Mouse (Mus musculus) kidney, postnatal 10 days (tissue): ENCODE measurements around the gene Nos2.
"Not testable (repeated sequence)": the region's sequence is repeated elsewhere in the genome, so short reads cannot be mapped to it uniquely, and the experiment has no call there.

Experiments
- DNase-seq: peaks from one replicate; pipeline ENCODE4 v3.0.0; 2021; ENCODE audit warnings: mixed read lengths

Gene Nos2

DNA sequence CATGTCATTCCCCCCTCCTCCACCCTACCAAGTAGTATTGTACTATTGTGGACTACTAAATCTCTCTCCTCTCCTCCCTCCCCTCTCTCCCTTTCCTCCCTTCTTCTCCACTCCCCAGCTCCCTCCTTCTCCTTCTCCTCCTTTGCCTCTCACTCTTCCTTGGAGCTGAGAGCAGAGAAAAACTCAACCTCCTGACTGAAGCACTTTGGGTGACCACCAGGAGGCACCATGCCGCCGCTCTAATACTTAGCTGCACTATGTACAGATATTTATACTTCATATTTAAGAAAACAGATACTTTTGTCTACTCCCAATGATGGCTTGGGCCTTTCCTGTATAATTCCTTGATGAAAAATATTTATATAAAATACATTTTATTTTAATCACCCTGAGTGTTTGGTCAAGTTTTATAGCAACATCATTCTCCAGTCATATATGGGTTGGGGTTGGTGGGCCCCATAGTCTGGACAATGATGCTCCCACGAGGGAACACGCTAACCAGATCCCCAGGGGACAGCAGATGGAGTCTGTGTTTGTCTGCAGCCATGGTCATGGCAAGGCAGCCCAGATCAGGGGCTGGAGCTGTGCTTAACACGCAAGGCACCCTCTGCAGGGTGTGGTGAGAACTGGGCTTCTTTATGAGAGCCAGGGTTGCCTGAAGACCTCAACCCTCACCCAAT is 39.4 kb downstream of the Nos2 start:
- DNase-seq = peak; percentile 69

DNA sequence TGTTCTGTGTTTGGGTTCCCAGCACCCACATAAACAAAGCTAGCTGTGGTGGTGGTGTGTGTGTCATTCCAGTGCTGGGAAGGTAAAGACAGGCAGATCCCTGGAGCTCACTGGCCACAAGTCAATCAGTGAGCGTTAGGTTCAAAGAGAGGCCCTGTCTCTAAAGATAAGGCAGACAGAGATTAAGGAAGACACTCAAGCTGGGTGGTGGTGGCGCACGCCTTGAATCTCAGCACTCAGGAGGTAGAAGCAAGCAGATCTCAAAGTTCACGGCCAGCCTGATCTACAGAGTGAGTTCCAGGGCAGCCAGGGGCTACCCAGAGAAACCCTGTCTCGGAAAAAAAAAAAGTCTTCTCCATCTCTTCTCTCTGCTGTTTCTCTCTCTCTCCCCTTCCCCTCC is 40.6 kb downstream of the Nos2 start:
- no peak for DNase-seq

DNA sequence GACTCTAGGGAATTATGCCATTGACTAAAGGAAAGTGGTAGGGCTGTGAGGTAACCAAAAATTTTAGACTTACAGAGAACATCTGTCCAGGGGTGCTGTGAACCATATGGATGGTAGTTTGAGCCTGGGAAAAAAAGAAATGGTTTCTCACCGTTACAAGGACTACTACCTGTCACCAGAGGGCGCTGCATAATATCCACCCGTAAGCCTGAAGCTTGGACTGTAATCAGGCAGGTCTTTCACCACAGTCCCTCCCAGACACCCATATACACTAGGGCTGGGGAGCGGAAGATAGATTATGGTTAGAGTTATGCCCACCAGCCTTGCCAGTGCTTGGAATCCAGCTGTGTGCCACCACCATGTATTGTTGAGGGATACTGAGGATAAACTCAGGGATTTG is 46.8 kb downstream of the Nos2 start:
- peak; percentile 77 for DNase-seq

DNA sequence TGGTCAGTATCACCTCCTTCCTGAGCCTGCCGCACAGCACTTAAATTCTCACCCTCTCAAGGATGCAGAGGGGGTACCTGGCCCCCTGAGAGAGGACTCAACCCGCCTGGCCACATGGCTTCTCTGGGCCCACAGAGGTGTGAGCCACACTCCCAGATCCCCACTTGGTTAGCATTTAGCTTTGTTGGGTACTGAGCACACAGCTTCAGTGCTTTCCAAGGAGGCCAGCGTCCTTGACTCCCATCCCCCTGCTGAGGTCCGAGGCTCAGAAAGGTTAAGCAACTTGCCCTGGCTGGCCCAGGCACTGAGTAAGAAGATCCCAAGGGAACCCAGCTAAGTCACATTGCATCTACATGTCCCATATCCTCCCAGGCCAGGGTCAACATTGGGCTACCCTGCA is 47.5 kb downstream of the Nos2 start:
- no peak for DNase-seq

DNA sequence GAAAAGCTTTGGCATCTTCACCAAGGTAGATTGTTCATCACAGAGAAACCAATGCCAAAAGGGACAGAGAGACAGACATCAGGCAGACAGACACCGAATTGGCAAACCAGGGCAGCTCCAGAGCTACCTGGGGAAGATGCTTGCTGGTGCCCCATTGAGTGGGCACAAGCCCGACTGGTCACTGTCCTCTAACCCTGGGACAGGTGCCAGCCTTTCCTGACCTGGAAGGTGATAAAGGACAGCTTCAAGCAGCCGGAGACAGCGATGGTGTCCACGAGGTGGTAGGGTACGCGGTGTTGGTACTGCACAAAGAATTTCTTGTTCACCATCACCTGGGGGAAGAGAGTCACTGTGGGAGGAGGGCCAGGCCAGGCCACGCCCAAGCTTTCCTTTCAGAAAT is 50.5 kb downstream of the Nos2 start:
- DNase-seq = no peak

DNA sequence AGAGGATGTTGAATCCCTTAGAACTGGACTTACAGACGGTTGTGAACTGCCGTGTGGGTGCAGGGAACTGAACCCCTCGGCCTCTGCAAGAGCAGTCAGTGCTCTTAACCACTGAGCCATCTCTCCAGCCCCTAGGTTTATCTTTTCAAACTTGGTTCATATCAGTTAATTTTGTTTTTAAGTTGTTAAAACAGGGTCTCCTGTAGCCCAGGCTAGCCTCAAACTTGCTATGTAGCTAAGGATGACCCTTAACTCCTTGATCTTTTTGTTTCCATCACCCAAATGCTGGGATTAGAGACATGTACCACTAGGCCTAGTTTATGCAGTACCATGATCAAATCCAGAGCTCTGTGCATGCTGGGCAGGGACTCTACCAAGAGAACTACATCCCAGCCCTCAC is 51.2 kb downstream of the Nos2 start:
- DNase-seq = no peak

DNA sequence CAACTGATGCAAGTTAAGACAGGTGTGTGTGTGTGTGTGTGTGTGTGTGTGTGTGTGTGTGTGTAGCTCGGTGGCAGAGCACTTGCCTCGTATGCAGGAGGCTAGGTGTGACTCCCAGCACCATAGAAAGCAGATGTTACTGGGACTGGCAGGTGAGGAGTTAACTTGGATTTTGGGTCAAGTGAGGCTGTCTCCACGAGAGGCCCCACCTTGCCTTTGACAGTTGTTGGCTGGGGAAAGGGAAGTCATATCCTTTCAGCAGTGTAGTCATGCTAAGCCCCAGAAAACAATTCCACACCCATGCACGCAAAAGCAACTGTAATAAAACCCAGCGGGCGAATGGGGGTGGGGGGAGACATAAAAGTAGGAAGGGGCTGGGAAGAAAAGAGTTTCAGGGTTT is 51.7 kb downstream of the Nos2 start:
- DNase-seq = no peak

DNA sequence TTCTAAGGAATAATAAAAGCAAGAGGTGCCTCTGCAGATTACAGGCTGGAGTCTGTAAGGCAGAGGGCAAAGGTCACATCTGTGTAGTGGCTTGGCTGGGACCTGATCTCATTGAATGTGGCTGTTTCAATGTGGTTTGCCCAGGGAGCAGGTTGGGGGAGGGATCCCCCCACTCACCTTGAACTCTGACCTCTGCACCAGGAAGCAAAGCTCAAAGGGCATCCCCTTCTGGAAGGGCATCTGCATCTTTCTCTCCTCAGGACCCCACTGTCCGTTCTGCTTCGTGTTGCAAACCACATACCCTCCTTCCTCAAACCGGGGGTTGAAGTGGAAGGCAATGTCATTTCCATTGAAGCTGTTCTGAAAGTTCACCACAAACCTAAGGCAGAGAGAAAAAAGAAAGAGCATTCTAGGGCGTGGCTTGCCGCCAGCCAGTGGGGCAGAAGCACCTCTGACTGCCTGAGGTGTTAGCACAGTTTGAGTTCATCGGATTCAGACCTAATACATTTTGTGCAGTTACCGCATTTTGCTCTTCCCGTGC is 52.3 kb downstream of the Nos2 start:
- no peak for DNase-seq

DNA sequence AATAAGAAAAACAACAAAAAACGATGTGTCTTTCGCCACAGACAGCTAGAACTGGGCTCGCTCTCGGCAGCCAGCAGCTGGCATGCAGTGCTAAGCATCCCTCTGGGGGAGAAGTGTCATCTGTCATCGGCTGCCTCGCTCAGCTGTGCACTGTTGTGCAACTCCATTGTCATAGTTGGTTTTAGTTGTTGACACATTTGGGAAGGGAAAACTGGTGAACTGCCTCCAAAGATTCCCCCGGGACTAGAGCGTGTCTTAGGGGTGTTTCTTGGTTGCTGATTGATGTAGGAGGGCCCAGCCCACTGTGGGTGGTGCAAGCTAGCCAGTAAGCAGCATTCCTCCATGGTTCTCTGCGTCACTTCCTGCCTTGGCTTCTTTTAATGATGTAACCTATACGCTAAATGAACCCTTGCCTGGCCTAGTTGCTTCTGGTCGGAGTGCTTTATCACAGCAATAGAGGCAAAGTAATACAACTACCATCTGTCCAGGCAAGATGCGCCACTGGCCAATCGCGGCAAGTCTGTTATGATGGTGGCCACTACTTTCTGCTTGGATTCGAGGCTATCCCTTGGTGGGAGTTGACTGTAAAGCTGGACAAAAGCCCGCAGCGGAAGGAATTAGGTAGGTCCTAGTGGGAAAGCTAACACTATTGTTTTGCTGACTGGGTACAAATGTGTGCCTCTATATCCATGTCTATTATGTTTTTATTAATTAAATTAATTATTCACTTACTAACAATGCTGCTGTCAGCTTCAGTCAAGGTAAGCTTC is 53.0 kb downstream of the Nos2 start:
- peak; percentile 64 for DNase-seq

DNA sequence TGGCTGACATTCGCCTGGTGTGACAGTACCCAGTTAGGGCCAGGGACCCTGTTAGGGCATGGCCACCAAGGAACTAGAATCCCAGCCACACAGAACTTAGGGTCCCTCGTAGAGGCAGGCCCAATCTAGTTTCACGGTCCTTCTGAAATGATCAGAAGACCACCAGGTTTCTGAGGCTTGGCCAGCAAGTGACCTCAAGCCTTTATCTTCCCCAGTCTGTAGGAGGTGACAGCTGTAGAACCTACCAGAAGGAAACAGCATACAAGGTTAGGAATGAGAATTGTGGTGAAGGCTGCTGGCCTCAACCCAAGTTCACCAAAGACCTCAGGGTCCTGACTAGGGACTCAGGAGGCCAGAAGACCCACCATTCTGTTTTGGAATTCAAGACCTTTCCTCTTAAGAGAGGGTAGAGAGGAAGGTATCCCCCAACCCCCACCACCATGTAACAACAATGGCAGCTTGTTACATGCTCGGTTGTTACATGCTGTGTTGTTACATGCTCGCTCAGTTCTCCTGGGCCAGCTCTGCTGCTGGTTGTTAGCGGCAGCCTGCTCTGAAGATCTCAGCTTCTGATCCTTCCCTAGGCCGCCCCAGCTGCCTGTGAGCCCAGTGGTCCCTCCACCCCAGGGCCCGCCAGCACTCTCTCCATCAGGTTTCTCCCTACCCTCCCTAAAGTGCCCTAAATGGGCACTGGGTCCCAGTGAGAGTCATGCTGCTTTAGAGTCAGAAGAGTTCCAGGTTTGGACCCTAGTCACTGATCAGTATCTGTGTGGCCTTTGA is 56.3 kb downstream of the Nos2 start:
- DNase-seq = no peak

DNA sequence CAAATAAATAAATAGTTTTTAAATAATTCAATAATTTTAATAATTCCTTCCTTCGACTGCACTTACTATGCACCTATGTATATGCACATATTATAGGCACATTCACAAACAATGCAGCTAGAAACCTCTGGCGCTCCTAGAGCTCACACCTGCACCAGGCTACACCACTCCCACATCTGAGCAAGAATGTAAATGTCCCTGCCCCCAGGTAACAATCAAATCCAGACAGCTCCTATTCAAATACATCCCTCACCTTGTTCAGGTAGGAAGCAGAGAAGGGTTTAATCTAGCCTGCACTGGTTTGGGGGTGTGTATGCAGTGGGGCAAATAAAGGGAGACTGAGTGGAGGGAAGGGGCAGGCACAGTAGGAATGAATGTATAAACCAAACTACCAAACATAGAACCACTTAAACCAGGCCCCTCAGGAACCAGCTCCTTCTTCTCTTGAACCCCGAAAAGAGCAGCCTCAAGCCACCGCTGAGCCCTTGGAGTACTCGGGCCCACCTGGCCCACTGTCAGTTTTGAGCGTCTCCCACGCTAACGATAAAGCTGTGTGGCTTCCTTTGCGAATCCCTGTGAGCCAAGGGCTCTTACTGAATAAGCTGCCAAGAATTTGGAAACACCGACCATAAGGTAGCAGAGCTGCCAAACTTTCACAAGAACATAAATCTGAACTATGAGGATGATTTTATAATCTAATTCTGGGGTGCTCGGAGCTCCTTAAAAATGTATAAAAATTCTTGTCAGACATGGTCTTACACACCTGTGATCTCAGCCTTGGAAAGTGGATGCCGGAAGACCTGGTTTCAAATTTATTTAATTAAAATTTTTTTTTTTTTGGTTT is 57.8 kb downstream of the Nos2 start:
- no peak for DNase-seq

DNA sequence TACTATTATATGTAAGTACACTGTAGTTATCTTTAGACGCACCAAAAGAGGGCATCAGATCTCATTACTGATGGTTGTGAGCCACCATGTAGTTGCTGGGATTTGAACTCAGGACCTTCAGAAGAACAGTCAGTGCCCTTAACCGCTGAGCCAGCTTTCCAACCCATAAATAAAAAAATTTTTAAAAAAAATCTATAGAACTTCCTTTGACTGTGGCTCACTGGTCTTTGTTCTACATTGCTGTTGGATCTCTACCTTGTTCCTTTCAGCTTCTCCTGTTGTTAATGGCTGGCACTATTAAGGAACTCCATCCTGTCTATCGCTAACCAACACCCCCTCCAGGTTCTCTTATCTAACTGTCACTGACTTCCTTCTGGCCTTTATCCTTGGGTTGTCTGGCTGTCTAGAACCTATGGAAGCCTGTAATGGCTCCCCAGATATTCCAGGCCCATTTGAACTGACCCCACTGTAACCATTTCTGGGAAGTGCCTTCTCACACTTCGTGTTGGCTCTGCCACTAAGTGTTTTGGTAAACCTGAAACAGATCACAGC is 59.6 kb downstream of the Nos2 start:
- no peak for DNase-seq

DNA sequence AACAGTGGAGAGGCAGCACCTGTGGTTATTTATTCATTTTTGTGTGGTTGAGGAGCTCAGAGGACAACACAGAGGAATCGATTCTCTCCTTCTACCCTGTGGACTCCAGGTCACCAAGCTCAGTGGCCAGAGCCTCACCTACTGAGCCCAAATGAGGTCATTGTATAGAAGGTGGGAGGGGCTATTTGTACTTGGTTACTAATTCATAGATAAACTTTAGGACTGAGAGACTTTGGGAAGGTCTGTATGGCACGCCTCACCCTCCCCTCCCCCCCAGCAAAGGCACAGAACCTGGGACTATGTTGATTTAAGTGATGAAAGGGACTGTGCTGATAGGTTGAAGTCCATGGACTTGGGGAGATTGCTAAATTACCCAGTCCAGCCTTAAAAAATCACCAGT is 61.5 kb downstream of the Nos2 start:
- no peak for DNase-seq

DNA sequence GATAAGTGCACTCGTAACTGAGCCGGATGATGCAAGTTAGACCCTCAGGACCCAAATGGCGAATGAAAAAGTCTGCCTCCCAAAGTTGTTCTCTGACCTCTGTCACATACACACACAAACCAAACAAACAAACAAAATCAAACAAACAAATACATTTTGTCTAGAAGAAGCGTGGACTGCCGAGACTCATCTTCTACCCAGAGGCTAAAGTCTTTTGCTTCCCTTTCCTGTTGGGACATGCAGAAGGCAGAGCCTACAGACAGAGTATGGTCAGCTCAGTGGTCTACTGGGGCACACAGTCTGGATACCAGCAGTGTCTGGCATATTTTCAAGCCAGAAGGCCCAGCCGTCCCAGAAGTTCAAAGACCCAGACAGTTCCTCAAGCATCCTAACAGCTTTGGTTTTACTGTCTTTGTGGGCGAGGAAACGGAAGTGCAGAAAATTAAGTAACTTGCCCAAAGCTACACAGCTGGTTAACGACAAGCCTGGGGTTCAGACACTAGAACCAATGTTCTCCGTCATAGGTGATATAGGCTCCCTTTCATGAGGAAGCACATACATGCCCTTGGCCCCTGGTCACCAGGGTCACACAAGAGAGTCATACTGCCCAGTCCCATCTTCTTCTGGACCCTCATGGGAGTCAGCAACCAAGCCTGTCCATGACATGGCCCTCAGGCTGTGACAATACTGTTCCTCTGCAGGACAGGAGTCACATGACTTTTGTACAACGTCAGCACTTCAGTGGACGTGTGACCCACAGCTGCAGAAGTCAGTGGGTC is 62.1 kb downstream of the Nos2 start:
- no peak for DNase-seq

DNA sequence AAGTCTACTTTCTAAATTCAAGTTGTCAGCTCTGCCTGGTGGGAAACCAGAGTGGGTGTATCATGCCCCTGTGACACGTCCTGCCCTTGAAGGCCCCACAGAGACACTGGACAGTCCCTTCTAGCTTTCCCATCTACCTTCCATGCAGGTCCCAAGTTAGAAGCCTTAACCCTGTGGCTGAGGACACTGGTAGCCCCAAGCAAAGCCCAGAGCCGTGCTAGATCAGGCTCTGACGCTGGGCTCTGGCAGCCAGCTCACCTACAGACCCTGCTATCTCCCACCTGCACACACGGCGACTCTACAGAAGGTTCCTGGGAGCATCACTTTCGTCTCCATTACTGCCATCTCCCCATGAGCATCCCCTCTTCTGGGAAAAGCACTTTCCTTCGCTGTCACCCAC is 63.0 kb downstream of the Nos2 start:
- DNase-seq = no peak

DNA sequence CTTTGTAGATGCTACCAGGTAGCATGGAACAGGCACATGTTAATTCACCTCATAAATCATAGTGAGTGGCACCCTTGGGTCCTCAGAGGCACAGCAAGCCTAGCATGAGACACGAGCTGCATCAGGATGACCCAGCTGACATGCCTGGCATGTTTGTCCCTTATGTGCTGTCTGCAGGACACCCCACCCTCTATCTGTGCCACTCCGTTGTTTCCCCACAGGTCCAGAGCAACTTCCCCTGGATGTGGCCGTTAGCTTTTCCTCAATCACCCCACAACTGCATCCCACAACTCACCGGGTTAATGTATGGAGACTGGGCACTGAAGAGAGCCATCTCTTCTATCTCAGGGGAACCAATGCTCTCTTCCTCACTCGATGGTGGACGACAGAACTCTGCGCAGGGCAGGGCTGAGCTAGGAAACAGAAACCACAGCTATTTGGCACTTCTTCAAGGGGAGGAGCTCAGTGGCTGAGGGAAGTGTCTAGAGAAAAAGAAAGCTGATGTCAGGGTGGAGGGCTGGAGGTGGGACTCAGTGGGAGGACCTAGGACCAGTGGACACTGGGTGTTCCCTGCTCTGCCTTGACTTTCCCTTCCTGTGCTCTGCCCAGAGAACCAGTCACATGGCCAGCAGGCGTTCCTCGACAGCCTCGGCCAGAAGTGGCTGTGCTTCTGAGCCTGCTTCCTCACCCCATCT is 64.0 kb downstream of the Nos2 start, which contains the start of gene Lgals9:
Gene Lgals9 (minus strand): TSS at position 464 of the 695 bp plus-strand sequence.
- peak; percentile 84 for DNase-seq

DNA sequence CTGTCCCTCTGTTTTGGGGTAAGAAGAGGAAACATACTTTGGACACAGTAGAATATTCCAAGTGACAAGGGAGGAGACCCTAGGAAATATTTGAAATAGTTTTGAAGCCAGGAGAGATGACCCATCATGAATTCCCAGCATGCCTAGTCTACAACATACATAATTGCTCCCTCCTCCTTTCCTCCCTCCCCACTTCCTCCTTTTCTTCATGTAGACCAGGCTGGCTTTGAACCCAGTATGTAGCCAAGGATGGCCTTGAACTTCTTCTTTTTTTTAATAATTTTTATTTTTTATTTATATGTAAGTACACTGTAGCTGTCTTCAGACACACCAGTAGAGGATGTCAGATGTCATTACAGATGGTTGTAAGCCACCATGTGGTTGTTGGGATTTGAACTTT is 64.9 kb downstream of the Nos2 start:
- no peak for DNase-seq

DNA sequence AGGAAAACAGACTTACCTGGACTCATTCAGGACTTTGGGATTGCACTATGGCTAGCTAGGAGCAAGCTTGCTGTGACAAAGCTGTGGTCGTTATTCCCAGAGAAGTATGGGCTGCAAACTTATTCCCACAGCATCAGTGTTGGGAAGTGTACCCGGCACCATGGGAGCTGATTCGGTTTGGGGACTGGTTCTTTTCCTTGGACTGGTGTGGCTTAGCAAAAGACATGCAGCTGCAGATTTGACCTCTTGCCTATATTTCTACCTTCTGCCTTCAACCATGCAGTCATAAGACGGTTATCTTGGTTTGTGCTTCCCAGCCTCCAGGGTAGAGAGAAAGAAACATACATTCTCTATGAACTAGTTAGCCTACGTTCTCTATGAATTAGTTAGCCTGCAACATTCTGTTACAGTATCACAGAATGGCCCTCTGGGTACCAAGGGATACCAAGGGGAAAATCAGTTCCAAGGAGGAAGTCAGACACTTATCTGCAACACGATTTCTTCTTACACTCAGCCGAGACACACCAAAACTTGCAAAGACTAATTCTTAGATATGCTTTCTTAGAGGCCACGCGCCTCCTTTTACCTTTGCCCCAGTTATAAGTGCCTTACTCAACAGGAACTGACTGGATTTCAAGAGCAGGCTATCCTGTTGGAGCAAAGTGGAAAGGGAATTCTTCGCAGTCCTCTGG is 65.9 kb downstream of the Nos2 start:
- no peak for DNase-seq

DNA sequence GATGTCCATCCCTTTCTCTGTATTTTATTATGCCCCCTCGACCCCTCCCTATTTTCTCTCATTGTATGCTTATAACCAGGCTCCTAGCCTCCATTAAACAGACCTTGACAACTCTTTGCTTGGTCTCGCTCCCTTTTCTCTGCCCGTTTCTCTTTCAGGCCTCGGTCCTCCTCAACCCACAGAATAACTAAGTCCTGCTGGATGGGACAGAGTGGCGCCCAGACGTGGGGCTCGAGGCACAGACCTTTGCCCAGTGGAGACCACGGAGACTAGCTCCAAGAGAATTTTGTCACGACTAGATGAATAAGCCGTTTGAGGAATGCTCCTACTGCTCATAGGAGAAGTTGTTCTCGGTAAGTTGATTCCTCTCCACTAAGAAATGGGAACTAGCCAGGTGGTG is 68.6 kb downstream of the Nos2 start:
- not testable (repeated sequence) for DNase-seq

DNA sequence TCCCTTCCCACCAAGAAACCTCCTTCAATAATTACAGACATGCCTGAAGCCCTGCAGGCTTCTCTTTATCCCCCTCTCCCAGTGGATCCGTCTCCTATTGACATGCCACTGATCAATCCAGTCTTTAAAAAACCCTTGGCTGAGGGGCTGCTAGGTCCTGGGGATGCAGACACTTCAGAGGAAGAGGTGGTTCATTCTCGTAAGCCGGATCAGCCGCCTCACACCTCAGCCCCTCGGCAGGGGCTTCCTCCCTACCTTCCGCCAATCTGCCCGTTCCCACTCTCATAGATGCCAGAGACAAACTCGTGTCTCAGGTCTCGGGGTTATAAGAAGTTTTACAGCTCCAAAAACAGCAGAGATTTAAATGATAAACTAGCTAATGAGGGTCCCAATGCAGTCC is 69.5 kb downstream of the Nos2 start:
- DNase-seq = no peak
